Mouse (Mus musculus): ENCODE data around the gene Lysmd3.
"Not testable (repeated sequence)": the region's sequence is repeated elsewhere in the genome, so short reads cannot be mapped to it uniquely, and the experiment has no call there.

The Lysmd3 gene

DNA sequence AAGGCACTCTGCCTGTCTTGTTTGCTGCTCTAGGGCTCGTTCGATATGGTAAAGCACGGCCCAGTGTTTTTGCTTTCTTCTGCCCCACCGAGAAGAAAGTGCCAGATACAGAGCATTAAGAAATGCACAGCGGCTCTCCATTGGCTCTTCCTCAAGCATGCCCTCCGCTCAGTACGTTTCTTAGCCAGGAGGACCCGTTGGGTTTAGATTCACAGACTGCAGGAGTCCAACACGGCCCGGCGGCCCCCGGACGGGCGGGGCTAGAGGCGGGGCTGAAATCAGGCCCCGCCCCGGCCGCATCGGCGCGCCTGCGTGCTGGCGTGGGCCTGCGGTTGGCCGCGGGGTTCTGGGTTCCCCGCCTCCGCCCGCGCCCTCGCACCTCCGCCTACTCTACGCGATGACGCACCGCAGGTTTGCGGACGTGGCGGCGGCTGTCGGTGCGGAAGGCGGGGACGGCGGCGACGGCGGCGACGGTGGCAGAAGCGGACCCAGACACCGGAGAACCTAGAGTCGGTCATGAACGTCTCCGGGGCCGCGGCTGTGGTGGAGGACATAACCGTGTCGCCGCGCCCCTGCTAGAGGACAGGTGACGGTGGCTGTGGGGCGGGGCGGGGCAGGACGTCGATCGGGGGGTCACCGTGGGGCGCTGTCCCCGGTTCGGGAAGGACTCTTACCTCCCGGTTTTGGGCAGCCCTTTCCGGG is at the start of gene Lysmd3:
Gene Lysmd3, plus strand, starts transcription at position 313 of the 702 bp plus-strand sequence.
- peak; percentile 85 for DNase-seq (ENCODE audit: low spot score)

DNA sequence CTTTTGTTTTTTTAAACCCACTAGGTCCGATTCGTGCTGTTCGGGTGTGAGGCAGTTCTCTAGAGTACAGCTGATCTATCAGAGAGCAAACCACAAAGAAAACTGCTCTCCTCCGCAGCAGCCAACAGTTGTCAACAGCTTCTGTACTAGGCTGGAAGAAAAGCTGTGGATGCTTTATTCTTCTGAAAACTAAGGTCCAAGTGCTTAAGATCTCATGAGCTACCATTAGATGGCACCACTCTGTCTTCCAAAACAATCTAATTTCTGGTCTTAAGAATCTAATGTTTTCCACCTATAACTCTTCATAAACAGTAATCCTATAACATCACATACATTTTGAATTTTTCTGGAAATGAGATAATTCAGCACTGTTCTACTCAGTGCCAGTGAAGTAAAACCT is 47.1 kb upstream of the Lysmd3 start:
- DNase-seq (ENCODE audit: low spot score): no peak

- not testable (repeated sequence) for DNase-seq (ENCODE audit: low spot score)
Measured at GRCm38 (mm10) chr13:81627861-81628260, 29.6 kb upstream of the Lysmd3 start.

- DNase-seq (ENCODE audit: low spot score): no peak
Measured at GRCm38 (mm10) chr13:81628631-81629190, 28.8 kb upstream of the Lysmd3 start.

DNA sequence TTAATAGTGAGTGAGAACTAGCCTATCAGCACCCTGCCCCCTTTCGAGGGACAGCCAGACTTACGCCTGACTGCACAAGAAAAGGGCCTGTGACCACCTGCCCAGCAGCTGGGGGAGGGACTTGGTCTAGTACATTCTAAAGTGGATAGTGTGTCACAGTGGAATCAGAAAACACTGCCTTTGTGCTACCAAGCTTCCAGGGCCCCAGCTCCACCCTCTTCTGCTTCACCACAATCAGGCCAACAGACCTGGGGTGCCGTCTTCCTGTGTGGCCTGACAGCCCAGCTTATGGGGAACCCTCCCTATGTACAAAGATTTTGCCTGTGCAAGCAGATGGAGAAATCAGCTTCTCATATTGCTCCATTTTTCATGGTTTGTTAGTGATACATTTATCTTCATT is 28.1 kb upstream of the Lysmd3 start:
- DNase-seq (ENCODE audit: low spot score): no peak

- DNase-seq (ENCODE audit: low spot score): no peak
Measured at GRCm38 (mm10) chr13:81630566-81630965, 26.9 kb upstream of the Lysmd3 start.

DNA sequence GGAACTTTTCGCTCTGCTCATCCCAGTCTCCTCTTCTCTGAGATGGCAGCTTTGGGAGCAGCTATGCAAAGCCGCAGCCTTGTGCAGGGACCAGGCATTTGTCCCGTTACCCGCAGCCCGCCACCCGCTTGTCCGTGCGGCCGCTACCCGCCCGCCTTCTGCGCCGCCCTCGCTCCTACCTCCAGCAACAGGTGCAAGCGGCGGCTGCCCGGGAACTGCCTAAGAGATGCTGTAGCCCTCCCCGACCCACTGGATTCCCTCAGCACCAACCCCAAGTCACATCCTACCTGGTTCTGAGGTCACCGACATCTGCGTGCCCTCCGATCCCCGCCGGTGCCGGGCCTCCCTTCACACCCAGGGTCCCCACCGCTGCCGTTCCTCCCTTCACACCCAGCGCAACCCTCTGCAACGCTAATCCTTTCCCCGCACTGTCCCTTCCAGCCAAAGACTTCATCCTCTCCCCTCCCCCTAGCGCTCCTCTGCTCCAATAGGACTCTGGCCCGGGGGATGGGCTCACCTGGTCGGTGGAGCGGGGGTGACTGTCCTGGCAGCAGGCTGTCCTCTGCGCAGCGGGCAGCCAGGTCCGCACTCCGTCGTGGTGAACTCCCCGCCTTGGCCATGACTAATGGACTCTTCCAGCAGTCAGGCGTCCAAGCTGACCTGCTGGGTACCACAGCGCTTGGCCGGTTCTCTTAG is 24.6 kb upstream of the Lysmd3 start, which contains the start of gene Adgrv1:
Gene Adgrv1, minus strand, starts transcription at position 435 of the 696 bp plus-strand sequence.
- no peak for DNase-seq (ENCODE audit: low spot score)

DNA sequence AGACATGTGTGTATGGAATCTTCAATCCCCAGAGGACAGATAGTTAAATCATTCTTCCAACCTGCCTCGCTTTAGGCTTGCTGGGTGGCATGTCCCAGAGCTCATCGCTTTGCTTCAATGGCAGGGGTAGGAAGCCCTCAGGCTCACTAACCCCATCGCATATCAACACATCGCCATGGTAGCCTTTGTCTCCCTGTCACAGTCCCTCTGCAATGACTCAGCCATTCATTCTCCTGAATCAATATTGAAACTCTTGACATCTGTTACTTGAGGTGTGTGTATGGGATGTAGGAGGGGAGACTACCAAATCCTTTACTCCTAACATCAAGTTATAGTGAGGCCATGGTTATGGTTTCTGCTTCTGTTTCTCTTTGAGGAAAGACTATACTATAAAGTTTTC is 17.8 kb upstream of the Lysmd3 start:
- no peak for DNase-seq (ENCODE audit: low spot score)

DNA sequence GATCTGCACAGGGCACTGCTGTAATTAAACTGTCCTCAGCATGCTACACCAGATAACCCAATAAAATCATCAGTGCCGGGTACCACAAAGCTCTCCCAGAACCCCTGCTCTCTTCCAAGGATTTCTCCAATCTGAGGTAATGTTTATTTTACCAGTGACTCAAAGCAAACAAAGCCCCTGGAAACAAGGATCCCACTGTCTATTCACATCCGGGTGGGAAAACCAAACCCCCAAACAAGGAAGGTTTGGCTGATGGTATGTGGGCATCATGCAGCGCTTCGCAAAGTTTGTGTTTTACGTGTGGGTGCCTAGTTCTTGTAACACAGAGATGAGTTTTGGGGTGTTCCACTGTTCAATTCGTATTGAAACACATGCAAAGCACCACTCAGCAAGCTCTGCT is 16.6 kb upstream of the Lysmd3 start:
- DNase-seq (ENCODE audit: low spot score): no peak

GRCm38 (mm10) chr13:81641289-81642045 is 16.0 kb upstream of the Lysmd3 start:
- peak; percentile 36 for DNase-seq (ENCODE audit: low spot score)

- peak; percentile 14 for DNase-seq (ENCODE audit: low spot score)
Measured at GRCm38 (mm10) chr13:81642491-81643149, 14.8 kb upstream of the Lysmd3 start.

GRCm38 (mm10) chr13:81644047-81644565 is 13.4 kb upstream of the Lysmd3 start:
- no peak for DNase-seq (ENCODE audit: low spot score)

DNA sequence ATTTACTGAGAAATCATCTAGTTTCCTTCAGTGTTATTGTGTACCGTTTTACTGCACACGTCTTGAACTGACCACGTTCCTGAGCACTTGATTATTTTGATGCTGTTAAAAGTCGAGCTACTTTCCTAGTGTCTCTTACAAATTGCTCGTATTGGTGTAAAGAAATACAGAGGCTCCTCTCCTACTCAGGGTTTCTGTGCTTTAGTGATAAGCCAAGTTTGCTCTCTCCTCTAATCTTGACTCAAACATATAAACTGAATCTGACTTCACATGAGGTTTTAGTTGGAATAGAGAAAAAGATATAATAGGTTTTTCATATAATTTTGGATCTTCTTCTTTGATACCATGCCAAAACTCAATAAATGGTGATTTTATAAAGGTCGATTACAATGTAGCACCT is 11.1 kb upstream of the Lysmd3 start:
- DNase-seq (ENCODE audit: low spot score): no peak

GRCm38 (mm10) chr13:81650382-81650781 is 7.1 kb upstream of the Lysmd3 start:
- DNase-seq (ENCODE audit: low spot score): not testable (repeated sequence)

DNA sequence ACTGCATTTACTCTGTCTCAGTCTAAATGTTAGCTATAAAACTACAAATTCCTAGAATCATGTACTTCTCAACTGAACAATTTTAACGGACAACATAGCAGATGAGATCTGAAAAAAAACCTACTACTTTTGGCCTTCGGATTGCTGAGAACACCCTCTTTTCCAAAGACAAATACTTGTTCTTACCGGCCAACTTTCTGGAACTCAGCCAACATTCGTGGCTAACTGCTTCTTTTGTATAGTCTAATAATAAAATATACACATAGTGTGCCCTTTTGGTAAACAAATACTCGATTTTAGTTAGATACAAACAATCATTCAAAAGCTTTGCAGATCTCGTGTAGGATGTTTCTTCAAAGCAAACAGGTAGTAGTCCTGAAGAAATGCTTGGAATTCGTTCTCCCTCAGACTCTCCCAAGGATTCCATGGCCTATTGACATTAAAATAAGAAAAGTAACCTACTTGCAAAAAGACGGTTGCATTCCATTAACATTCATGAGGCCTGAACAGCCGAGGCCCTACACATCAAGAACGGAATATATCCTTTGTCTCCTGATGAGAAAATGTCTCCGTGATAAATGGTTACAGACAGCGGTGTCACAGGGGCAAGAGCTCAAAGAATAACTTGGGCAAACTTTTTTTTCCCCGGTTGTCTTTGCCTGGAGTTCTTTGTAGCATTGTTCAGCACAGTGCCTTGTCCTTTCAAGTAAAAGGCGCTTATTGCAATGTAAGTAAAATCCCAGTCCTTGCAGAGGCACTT is 1.2 kb upstream of the Lysmd3 start:
- no peak for DNase-seq (ENCODE audit: low spot score)

DNA sequence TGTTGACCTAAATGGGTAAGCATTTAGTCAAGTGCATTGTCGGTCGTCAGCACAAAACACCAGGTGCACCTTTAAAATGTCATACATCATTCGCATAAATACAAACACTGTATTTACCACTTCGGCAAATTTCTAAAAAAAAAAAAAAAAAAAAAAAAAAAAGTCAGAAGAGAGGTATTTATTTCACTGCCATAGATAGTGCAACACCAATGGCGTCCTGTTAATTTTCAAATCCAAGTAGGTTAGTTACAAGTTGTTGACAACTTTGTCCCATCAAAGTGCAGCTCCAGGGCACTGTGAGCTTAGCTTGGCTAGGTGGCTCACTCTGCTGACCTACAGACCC is 484 bp upstream of the Lysmd3 start:
- DNase-seq (ENCODE audit: low spot score): no peak

DNA sequence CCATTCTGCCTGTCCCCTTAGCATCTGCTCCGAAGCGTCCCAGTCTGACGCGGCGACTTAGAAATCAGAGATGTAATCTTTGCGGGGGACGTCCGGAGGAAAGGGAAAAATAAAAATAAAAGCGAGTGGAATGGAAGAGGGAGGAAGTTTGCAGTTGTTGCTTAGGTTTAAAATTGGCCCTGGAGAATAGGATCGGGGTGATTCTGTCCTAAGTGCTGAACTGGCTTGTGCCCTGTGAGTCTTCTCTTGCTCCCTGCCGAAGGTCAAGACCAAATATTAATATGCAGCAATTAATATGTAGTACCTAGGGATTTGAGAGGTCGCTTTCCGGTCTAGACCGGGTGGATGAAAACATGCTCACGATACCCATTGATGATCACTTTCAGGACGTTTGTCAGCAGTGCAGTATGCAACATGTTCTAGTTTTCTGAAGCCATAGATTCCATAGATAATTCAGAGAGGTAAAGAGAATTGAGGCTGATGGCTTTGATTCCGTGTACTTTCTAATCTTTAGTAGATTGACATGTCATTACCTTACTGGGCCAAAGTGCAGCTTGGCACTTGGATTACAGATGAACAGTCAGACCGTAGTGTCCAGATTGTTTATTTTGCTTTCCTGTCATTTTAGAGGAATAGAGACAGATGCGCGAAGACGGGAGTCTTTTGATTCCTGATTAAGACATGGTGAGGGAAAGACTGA is 740 bp downstream of the Lysmd3 start:
- DNase-seq (ENCODE audit: low spot score): no peak

GRCm38 (mm10) chr13:81663566-81664330 is 6.3 kb downstream of the Lysmd3 start:
- DNase-seq (ENCODE audit: low spot score): no peak

GRCm38 (mm10) chr13:81664331-81664698 is 6.9 kb downstream of the Lysmd3 start:
- DNase-seq (ENCODE audit: low spot score): no peak

GRCm38 (mm10) chr13:81667713-81668112 is 10.2 kb downstream of the Lysmd3 start:
- no peak for DNase-seq (ENCODE audit: low spot score)

Data from spleen, adult 12 weeks (tissue).